Mouse (Mus musculus) intestine, postnatal 0 days (tissue): Measurements from ENCODE around the gene Icosl. TPM values are rescaled to one million over a fixed set of nuclear protein-coding genes. Genes with fewer than 3 reads are reported as not detected.
A peak's percentile ranks its signal among the peaks of the same experiment; 100 is the strongest.

Experiments
- ATAC-seq: fragments of 200-750 bp; cut with Nextera tagmentation; 2 replicates; pipeline ENCODE4 v1.8.0; 2017; ENCODE audit warnings: mild to moderate bottlenecking, moderate TSS enrichment, moderate library complexity
- H3K27ac ChIP-seq: fragments of 300-500 bp; sonication (generic); 2 replicates; pipeline ENCODE4 v1.5.1; 2014; ENCODE audit warnings: mild to moderate bottlenecking, low read depth, low read length, moderate library complexity
- H3K27me3 ChIP-seq: fragments of 300-500 bp; sonication (generic); replicated peaks from 2 replicates; pipeline ENCODE4 v1.6.1; 2014; ENCODE audit warnings: low read length, mixed read lengths; ENCODE audit not compliant: control insufficient read depth, insufficient read depth
- H3K36me3 ChIP-seq: fragments of 300-500 bp; sonication (generic); 2 replicates; pipeline ENCODE4 v1.6.1; 2014; ENCODE audit warnings: mild to moderate bottlenecking, moderate library complexity; ENCODE audit not compliant: control insufficient read depth, insufficient read depth
- H3K4me1 ChIP-seq: fragments of 300-500 bp; sonication (generic); replicated peaks from 2 replicates; pipeline ENCODE4 v1.6.1; 2014; ENCODE audit warnings: antibody characterized with exemption, low read length, mixed read lengths; ENCODE audit not compliant: control insufficient read depth, insufficient read depth
- H3K4me2 ChIP-seq: fragments of 300-500 bp; sonication (generic); replicated peaks from 2 replicates; pipeline ENCODE4 v1.6.1; 2014; ENCODE audit warnings: low read depth, mild to moderate bottlenecking, moderate library complexity
- H3K4me3 ChIP-seq: fragments of 300-500 bp; sonication (generic); 2 replicates; pipeline ENCODE4 v1.5.1; 2014; ENCODE audit warnings: low read depth, low read length
- H3K9ac ChIP-seq: fragments of 300-500 bp; sonication (generic); 2 replicates; pipeline ENCODE4 v1.6.1; 2014; ENCODE audit warnings: mild to moderate bottlenecking, low read depth, low read length
- H3K9me3 ChIP-seq: fragments of 300-500 bp; sonication (generic); 2 replicates; pipeline ENCODE4 v1.6.1; 2016; ENCODE audit warnings: mixed run types; ENCODE audit not compliant: control insufficient read depth
- CTCF ChIP-seq: sonication (generic); IDR thresholded peaks from 2 replicates; pipeline ENCODE4 v1.5.1; 2016; ENCODE audit warnings: low read depth, mild to moderate bottlenecking, control low read depth, antibody characterized with exemption, moderate library complexity
- WGBS: fragments of 180-500 bp; shearing (Covaris S2); extraction: QIAGEN DNeasy Blood & Tissue Kit; methylation state at CpG from one replicate; pipeline ENCODE4 v1.1.7; 2014; 5-methylcytosine and 5-hydroxymethylcytosine counted together
- polyA plus RNA-seq: library from polyadenylated mRNA; unstranded; fragments of >200 nt; fragmentation: Nextera tagmentation; extraction: Ambion mirVana; gene quantifications from 2 replicates; pipeline ENCODE4 v1.2.1, GENCODE M21; 2015

The Icosl gene
- polyA plus RNA-seq, 1 experiment from 2014 or later = 5.6 TPM

- TF ChIP-seq CTCF = peak; percentile 40
- H3K4me2 ChIP-seq = no peak overlapping the region; the same call in 1 of the 2 replicates
- H3K9ac ChIP-seq = no peak overlapping the region
- H3K4me1 ChIP-seq = 0 out of 2 replicates have a peak, but pooled peaks cover 3% of the 10 kb centered on the region
- no peak overlapping the region for H3K4me3 ChIP-seq
- WGBS = 28% methylated on average over 4 of the region's 4 CpGs
- H3K36me3 ChIP-seq = peaks cover 9% of the 10 kb centered on the region; the same call in 1 of the 2 replicates
- ATAC-seq = peak; percentile 64
- H3K9me3 ChIP-seq = no peaks in the 10 kb centered on the region
- no peaks in the 10 kb centered on the region for H3K27me3 ChIP-seq
- H3K27ac ChIP-seq = no peak overlapping the region
Measured at GRCm38 (mm10) chr10:78067226-78067625, 1.9 kb upstream of the Icosl start.

GRCm38 (mm10) chr10:78068541-78068940, 561 bp upstream of the Icosl start:
- TF ChIP-seq CTCF = no peak
- Histone ChIP-seq H3K9ac (no peak overlapping the region), H3K4me1 (0 out of 2 replicates have a peak, but pooled peaks cover 3% of the 10 kb centered on the region), H3K4me3 (peak overlapping the region; percentile 72), H3K9me3 (no peaks in the 10 kb centered on the region), H3K4me2 (peak overlapping the region; percentile 97), H3K27me3 (no peaks in the 10 kb centered on the region), H3K27ac (no peak overlapping the region), H3K36me3 (peaks cover 20% of the 10 kb centered on the region; the same call in 1 of the 2 replicates)
- 0 out of 2 replicates have a peak, but pooled peaks have one; percentile 2 for ATAC-seq
- 16% methylated on average over 11 of the region's 11 CpGs for WGBS

GRCm38 (mm10) chr10:78074151-78074550, 5.0 kb downstream of the Icosl start:
- Histone ChIP-seq H3K9me3 (no peaks in the 10 kb centered on the region), H3K4me1 (0 out of 2 replicates have a peak, but pooled peaks cover 3% of the 10 kb centered on the region), H3K36me3 (peaks cover 43% of the 10 kb centered on the region; the same call in 1 of the 2 replicates), H3K9ac (no peak overlapping the region), H3K4me2 (no peak overlapping the region), H3K27ac (no peak overlapping the region), H3K27me3 (no peaks in the 10 kb centered on the region), H3K4me3 (no peak overlapping the region)
- 73% methylated on average over 4 of the region's 4 CpGs for WGBS
- ATAC-seq = no peak
- no peak for TF ChIP-seq CTCF

- H3K36me3 ChIP-seq = peaks cover 48% of the 10 kb centered on the region; the same call in 1 of the 2 replicates
- H3K27ac ChIP-seq = no peak overlapping the region
- H3K4me3 ChIP-seq = no peak overlapping the region
- 73% methylated on average over 11 of the region's 11 CpGs for WGBS
- no peak for ATAC-seq
- no peak overlapping the region for H3K9ac ChIP-seq
- no peaks in the 10 kb centered on the region for H3K9me3 ChIP-seq
- H3K27me3 ChIP-seq = no peaks in the 10 kb centered on the region
- H3K4me1 ChIP-seq = 0 out of 2 replicates have a peak, but pooled peaks cover 3% of the 10 kb centered on the region
- H3K4me2 ChIP-seq = no peak overlapping the region
- no peak for TF ChIP-seq CTCF
Measured at GRCm38 (mm10) chr10:78074977-78075376, 5.9 kb downstream of the Icosl start.

- Histone ChIP-seq H3K27me3 (no peaks in the 10 kb centered on the region), H3K9me3 (no peaks in the 10 kb centered on the region), H3K4me3 (no peak overlapping the region), H3K27ac (no peak overlapping the region), H3K36me3 (peaks cover 34% of the 10 kb centered on the region; the same call in 1 of the 2 replicates), H3K9ac (no peak overlapping the region), H3K4me2 (no peak overlapping the region), H3K4me1 (no peaks in the 10 kb centered on the region)
- TF ChIP-seq CTCF = no peak
- no peak for ATAC-seq
- WGBS = 85% methylated on average over 9 of the region's 9 CpGs
Measured at GRCm38 (mm10) chr10:78077862-78078261, 8.8 kb downstream of the Icosl start.

GRCm38 (mm10) chr10:78078276-78078675, 9.2 kb downstream of the Icosl start:
- Histone ChIP-seq H3K36me3 (peaks cover 31% of the 10 kb centered on the region; the same call in 1 of the 2 replicates), H3K27me3 (no peaks in the 10 kb centered on the region), H3K4me3 (no peak overlapping the region), H3K4me2 (no peak overlapping the region), H3K27ac (no peak overlapping the region), H3K9ac (no peak overlapping the region), H3K9me3 (no peaks in the 10 kb centered on the region), H3K4me1 (no peaks in the 10 kb centered on the region)
- 74% methylated on average over 5 of the region's 5 CpGs for WGBS
- ATAC-seq = no peak
- TF ChIP-seq CTCF = no peak
